Mouse (Mus musculus) forebrain, embryonic 15.5 days (tissue): ENCODE data around the gene Rps23. TPM values are rescaled to one million over a fixed set of nuclear protein-coding genes. Genes with fewer than 3 reads are reported as not detected.

Experiments
- ATAC-seq: fragments of 200-750 bp; cut with Nextera tagmentation; replicated peaks from 2 replicates; pipeline ENCODE4 v1.8.0; 2017; ENCODE audit warnings: mild to moderate bottlenecking, moderate TSS enrichment, moderate library complexity
- H3K27ac ChIP-seq: fragments of 300-500 bp; sonication (generic); replicated peaks from 2 replicates; pipeline ENCODE4 v1.5.1; 2015; ENCODE audit warnings: mild to moderate bottlenecking, inconsistent platforms
- H3K27me3 ChIP-seq: fragments of 300-500 bp; sonication (generic); 2 replicates; pipeline ENCODE4 v1.6.1; 2015; ENCODE audit warnings: inconsistent platforms
- H3K36me3 ChIP-seq: fragments of 300-500 bp; sonication (generic); 2 replicates; pipeline ENCODE4 v1.6.1; 2015; ENCODE audit warnings: mild to moderate bottlenecking, inconsistent platforms
- H3K4me1 ChIP-seq: fragments of 300-500 bp; sonication (generic); 2 replicates; pipeline ENCODE4 v1.6.1; 2015; ENCODE audit warnings: inconsistent platforms
- H3K4me2 ChIP-seq: fragments of 300-500 bp; sonication (generic); replicated peaks from 2 replicates; pipeline ENCODE4 v1.6.1; 2015; ENCODE audit warnings: mild to moderate bottlenecking, inconsistent platforms
- H3K4me3 ChIP-seq: fragments of 300-500 bp; sonication (generic); 2 replicates; pipeline ENCODE4 v1.5.1; 2015; ENCODE audit warnings: mild to moderate bottlenecking, inconsistent platforms
- H3K9ac ChIP-seq: fragments of 300-500 bp; sonication (generic); replicated peaks from 2 replicates; pipeline ENCODE4 v1.6.1; 2015; ENCODE audit warnings: mild to moderate bottlenecking, inconsistent platforms
- H3K9me3 ChIP-seq: fragments of 300-500 bp; sonication (generic); 2 replicates; pipeline ENCODE4 v1.6.1; 2016; ENCODE audit warnings: inconsistent platforms
- WGBS: fragments of 180-500 bp; shearing (Covaris S2); methylation state at CpG from one replicate; pipeline ENCODE4 v1.1.7; 2015; ENCODE audit warnings: mixed read lengths; 5-methylcytosine and 5-hydroxymethylcytosine counted together
- polyA plus RNA-seq: library from polyadenylated mRNA; unstranded; fragments of >200 nt; fragmentation: Nextera tagmentation; extraction: Ambion mirVana; gene quantifications from 2 replicates; pipeline ENCODE4 v1.2.1, GENCODE M21; 2015

Rps23 gene
- polyA plus RNA-seq, 1 experiment from 2014 or later: 152 TPM

GRCm38 (mm10) chr13:90939600-90939999, 16.8 kb downstream of the Rps23 start:
- Histone ChIP-seq H3K9ac (no peak overlapping the region), H3K36me3 (no peaks in the 10 kb centered on the region), H3K9me3 (no peaks in the 10 kb centered on the region), H3K27ac (no peak overlapping the region), H3K4me1 (no peaks in the 10 kb centered on the region), H3K4me2 (no peak overlapping the region), H3K27me3 (no peaks in the 10 kb centered on the region), H3K4me3 (no peak overlapping the region)
- no peak for ATAC-seq
- WGBS: 72% methylated on average over 5 of the region's 5 CpGs

- Histone ChIP-seq H3K4me1 (peaks cover 20% of the 10 kb centered on the region), H3K4me2 (no peak overlapping the region), H3K9me3 (no peaks in the 10 kb centered on the region), H3K36me3 (no peaks in the 10 kb centered on the region), H3K27ac (no peak overlapping the region), H3K27me3 (no peaks in the 10 kb centered on the region), H3K9ac (no peak overlapping the region), H3K4me3 (no peak overlapping the region)
- WGBS: 18% methylated on average over 2 of the region's 2 CpGs
- ATAC-seq: peak; percentile 53; the same call in 1 of the 2 replicates
These were observed 36.1 kb downstream of the Rps23 start for GRCm38 (mm10) chr13:90958894-90959293.

GRCm38 (mm10) chr13:90960591-90960990, 37.8 kb downstream of the Rps23 start:
- Histone ChIP-seq H3K27ac (no peak overlapping the region), H3K9me3 (no peaks in the 10 kb centered on the region), H3K4me3 (no peak overlapping the region), H3K9ac (no peak overlapping the region), H3K36me3 (no peaks in the 10 kb centered on the region), H3K4me2 (no peak overlapping the region), H3K4me1 (peaks cover 20% of the 10 kb centered on the region), H3K27me3 (no peaks in the 10 kb centered on the region)
- 64% methylated on average over 8 of the region's 8 CpGs for WGBS
- ATAC-seq: no peak

- H3K27ac ChIP-seq: no peak overlapping the region
- no peaks in the 10 kb centered on the region for H3K27me3 ChIP-seq
- no peak overlapping the region for H3K4me3 ChIP-seq
- H3K36me3 ChIP-seq: no peaks in the 10 kb centered on the region
- peaks cover 20% of the 10 kb centered on the region for H3K4me1 ChIP-seq
- no peak overlapping the region for H3K9ac ChIP-seq
- no peak overlapping the region for H3K4me2 ChIP-seq
- no peak for ATAC-seq
- no peaks in the 10 kb centered on the region for H3K9me3 ChIP-seq
- WGBS: 59% methylated on average over 10 of the region's 10 CpGs
These were observed 40.3 kb downstream of the Rps23 start for GRCm38 (mm10) chr13:90962836-90963760.

GRCm38 (mm10) chr13:90964511-90964910, 41.8 kb downstream of the Rps23 start:
- no peak for ATAC-seq
- H3K36me3 ChIP-seq: no peaks in the 10 kb centered on the region
- no peak overlapping the region for H3K27ac ChIP-seq
- no peak overlapping the region for H3K9ac ChIP-seq
- no peaks in the 10 kb centered on the region for H3K27me3 ChIP-seq
- 86% methylated on average over 4 of the region's 4 CpGs for WGBS
- H3K4me2 ChIP-seq: no peak overlapping the region
- H3K4me1 ChIP-seq: peaks cover 15% of the 10 kb centered on the region
- H3K9me3 ChIP-seq: no peaks in the 10 kb centered on the region
- no peak overlapping the region for H3K4me3 ChIP-seq

- 82% methylated on average over 8 of the region's 8 CpGs for WGBS
- Histone ChIP-seq H3K9ac (no peak overlapping the region), H3K4me3 (no peak overlapping the region), H3K4me1 (peaks cover 15% of the 10 kb centered on the region), H3K27me3 (no peaks in the 10 kb centered on the region), H3K9me3 (no peaks in the 10 kb centered on the region), H3K36me3 (no peaks in the 10 kb centered on the region), H3K4me2 (no peak overlapping the region), H3K27ac (no peak overlapping the region)
- ATAC-seq: no peak
These were observed 43.2 kb downstream of the Rps23 start for GRCm38 (mm10) chr13:90965996-90966395.

GRCm38 (mm10) chr13:90967422-90967821, 44.7 kb downstream of the Rps23 start:
- no peak overlapping the region for H3K27ac ChIP-seq
- H3K9ac ChIP-seq: no peak overlapping the region
- no peaks in the 10 kb centered on the region for H3K9me3 ChIP-seq
- 3% methylated on average over 4 of the region's 4 CpGs for WGBS
- H3K4me2 ChIP-seq: no peak overlapping the region
- no peak overlapping the region for H3K4me3 ChIP-seq
- no peaks in the 10 kb centered on the region for H3K36me3 ChIP-seq
- no peaks in the 10 kb centered on the region for H3K27me3 ChIP-seq
- peaks cover 10% of the 10 kb centered on the region for H3K4me1 ChIP-seq
- ATAC-seq: peak; percentile 95

- ATAC-seq: no peak
- no peaks in the 10 kb centered on the region for H3K36me3 ChIP-seq
- H3K27me3 ChIP-seq: no peaks in the 10 kb centered on the region
- H3K9me3 ChIP-seq: no peaks in the 10 kb centered on the region
- no peak overlapping the region for H3K27ac ChIP-seq
- 80% methylated on average over 4 of the region's 4 CpGs for WGBS
- H3K9ac ChIP-seq: no peak overlapping the region
- H3K4me2 ChIP-seq: no peak overlapping the region
- no peak overlapping the region for H3K4me3 ChIP-seq
- peaks cover 10% of the 10 kb centered on the region for H3K4me1 ChIP-seq
These were observed 46.2 kb downstream of the Rps23 start for GRCm38 (mm10) chr13:90968940-90969339.

- no peaks in the 10 kb centered on the region for H3K9me3 ChIP-seq
- no peak overlapping the region for H3K9ac ChIP-seq
- H3K27ac ChIP-seq: no peak overlapping the region
- H3K4me2 ChIP-seq: no peak overlapping the region
- peaks cover 18% of the 10 kb centered on the region for H3K4me1 ChIP-seq
- no peaks in the 10 kb centered on the region for H3K36me3 ChIP-seq
- H3K27me3 ChIP-seq: no peaks in the 10 kb centered on the region
- H3K4me3 ChIP-seq: no peak overlapping the region
- 85% methylated on average over 10 of the region's 10 CpGs for WGBS
- ATAC-seq: no peak
These were observed 47.7 kb downstream of the Rps23 start for GRCm38 (mm10) chr13:90970259-90971017.

GRCm38 (mm10) chr13:90973409-90973808, 50.7 kb downstream of the Rps23 start:
- Histone ChIP-seq H3K9me3 (no peaks in the 10 kb centered on the region), H3K27ac (peak overlapping the region; percentile 81), H3K36me3 (no peaks in the 10 kb centered on the region), H3K4me1 (peaks cover 18% of the 10 kb centered on the region), H3K27me3 (no peaks in the 10 kb centered on the region), H3K4me2 (no peak overlapping the region), H3K9ac (no peak overlapping the region), H3K4me3 (no peak overlapping the region)
- WGBS: 9% methylated on average over 7 of the region's 7 CpGs
- peak; percentile 62 for ATAC-seq
